Mouse (Mus musculus): ENCODE results near the gene Fabp6. TPM values are rescaled to one million over a fixed set of nuclear protein-coding genes. Genes with fewer than 3 reads are reported as not detected.

Gene Fabp6
- polyA plus RNA-seq, 1 experiment from 2014 or later = not detected

DNA sequence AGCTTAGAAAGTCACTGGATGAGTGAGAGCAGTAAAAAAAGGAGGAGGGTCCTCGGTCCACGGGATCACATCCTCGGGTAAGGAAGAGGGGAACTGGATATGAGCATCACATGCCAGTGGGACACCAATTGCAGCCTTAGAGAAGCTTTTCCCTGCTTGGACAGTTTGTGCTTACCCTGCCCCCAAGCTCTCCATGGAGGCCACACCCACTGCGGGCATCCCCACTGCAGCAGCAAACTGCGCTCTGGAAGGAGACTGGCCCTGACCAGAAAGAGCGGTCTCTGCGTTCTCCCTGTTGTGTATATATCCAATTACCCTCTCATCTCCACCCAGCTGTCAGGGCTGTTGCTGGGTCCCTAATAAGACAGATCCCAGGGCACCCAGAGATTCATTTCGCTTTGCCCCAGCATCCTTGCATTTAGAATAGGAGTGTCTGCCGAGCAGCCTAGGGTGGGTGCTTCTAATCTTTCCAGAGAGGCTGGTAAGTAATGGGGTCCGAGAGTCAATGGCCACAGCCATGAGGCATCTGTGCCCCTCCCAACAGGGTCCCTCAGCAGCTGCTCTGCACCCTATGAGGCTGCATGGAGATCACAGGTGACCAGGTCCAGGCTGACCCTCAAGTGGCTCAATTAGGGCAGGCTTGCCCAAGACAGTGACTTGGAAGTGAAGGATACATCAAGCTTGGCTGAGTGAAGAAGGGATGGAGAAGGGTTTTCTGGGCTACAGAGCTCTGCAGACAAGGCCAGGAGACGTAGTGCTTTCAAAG lies 23.4 kb downstream of the Fabp6 start:
- DNase-seq (ENCODE audit: low spot score) (no peak), ATAC-seq (replicated peaks; ENCODE audit: low FRiP score) (no peak)
- Histone ChIP-seq H3K27ac (ENCODE audit: low read depth, low read length) (no peak overlapping the region), H3K36me3 (ENCODE audit: control insufficient read depth, insufficient read depth, low read length) (no peaks in the 10 kb centered on the region; the same call in 1 of the 2 replicates), H3K4me2 (ENCODE audit: low read depth, low read length, severe bottlenecking) (no peak overlapping the region), H3K4me3 (ENCODE audit: low read depth, low read length) (no peak overlapping the region), H3K4me1 (replicated peaks; ENCODE audit: control insufficient read depth, insufficient read depth, low read length) (peaks cover 14% of the 10 kb centered on the region), H3K9me3 (ENCODE audit: control insufficient read depth, low read length) (no peaks in the 10 kb centered on the region), H3K27me3 (ENCODE audit: control insufficient read depth, insufficient read depth, low read length) (no peaks in the 10 kb centered on the region), H3K9ac (ENCODE audit: low read length) (no peak overlapping the region)
- 40% methylated on average over 11 of the region's 11 CpGs for WGBS

DNA sequence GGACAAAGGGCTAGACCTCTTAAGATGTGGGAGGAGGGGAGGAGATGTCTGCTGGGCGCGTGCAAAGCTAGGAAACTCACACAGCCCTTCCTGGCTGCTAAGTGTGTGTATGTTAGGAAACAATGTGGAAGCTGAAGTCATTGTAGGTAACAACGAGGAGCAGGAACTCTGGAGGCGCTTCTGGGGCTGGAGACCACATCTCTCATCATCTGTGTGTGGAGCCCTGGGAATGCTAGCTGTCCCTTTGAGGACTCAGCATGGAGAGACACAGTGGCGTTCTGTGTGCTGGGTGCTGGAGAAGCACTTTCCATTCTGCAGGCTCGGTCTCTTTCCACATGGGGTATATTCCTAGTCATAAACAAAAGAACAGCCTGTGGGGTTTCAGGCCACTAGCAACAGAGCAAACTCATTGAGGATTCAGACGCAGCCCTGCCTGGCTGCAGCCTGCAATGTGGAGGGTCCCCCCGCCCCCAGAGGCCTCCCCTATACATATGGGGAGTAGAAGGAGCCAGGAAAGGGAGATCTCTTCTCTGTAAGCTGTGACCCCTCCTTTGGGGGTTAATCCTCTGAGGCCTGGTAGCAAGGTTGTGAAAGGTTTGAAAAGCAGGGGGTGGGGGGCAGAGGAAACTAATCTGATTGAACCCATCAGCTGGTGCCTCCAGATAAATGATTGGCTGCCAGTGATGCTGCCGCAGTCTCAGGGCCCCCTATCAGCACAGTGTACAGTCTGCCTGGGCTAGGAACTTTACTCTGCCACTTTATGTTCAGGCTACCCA lies 25.8 kb downstream of the Fabp6 start:
- Histone ChIP-seq H3K27me3 (ENCODE audit: control insufficient read depth, insufficient read depth, low read length) (no peaks in the 10 kb centered on the region), H3K9ac (ENCODE audit: low read length) (peak overlapping the region; percentile 48; the same call in 1 of the 2 replicates), H3K4me3 (ENCODE audit: low read depth, low read length) (no peak overlapping the region), H3K4me1 (replicated peaks; ENCODE audit: control insufficient read depth, insufficient read depth, low read length) (peaks cover 14% of the 10 kb centered on the region), H3K36me3 (ENCODE audit: control insufficient read depth, insufficient read depth, low read length) (no peaks in the 10 kb centered on the region; the same call in 1 of the 2 replicates), H3K9me3 (ENCODE audit: control insufficient read depth, low read length) (no peaks in the 10 kb centered on the region), H3K4me2 (ENCODE audit: low read depth, low read length, severe bottlenecking) (peak overlapping the region; percentile 36), H3K27ac (ENCODE audit: low read depth, low read length) (peak overlapping the region; percentile 91)
- WGBS = 2% methylated on average over 9 of the region's 9 CpGs
- DNase-seq (ENCODE audit: low spot score) (peak; percentile 79), ATAC-seq (replicated peaks; ENCODE audit: low FRiP score) (peak; percentile 93)

DNA sequence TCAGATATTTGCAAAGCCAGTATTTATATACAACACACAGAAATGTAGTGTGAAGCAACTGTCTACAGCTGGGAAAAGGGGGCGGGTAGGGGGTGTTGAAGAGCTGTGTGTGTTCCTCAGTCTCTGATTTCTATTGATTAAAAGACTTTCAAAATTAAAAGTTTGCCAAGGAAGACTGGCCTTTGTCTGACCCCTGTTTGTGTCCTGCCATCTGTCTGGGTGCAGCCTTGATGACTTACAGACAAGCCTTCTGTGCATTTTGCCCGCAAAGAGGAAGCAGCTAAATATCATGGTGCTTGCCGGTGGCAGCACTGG lies 26.3 kb downstream of the Fabp6 start:
- Histone ChIP-seq H3K4me3 (ENCODE audit: low read depth, low read length) (no peak overlapping the region), H3K27me3 (ENCODE audit: control insufficient read depth, insufficient read depth, low read length) (no peaks in the 10 kb centered on the region), H3K9me3 (ENCODE audit: control insufficient read depth, low read length) (no peaks in the 10 kb centered on the region), H3K27ac (ENCODE audit: low read depth, low read length) (peak overlapping the region; percentile 91), H3K4me1 (replicated peaks; ENCODE audit: control insufficient read depth, insufficient read depth, low read length) (peaks cover 14% of the 10 kb centered on the region), H3K9ac (ENCODE audit: low read length) (peak overlapping the region; percentile 48; the same call in 1 of the 2 replicates), H3K36me3 (ENCODE audit: control insufficient read depth, insufficient read depth, low read length) (no peaks in the 10 kb centered on the region; the same call in 1 of the 2 replicates), H3K4me2 (ENCODE audit: low read depth, low read length, severe bottlenecking) (peak overlapping the region; percentile 36)
- ATAC-seq (replicated peaks; ENCODE audit: low FRiP score) (peak; percentile 8), DNase-seq (ENCODE audit: low spot score) (no peak)
- 6% methylated on average over 3 of the region's 3 CpGs for WGBS

DNA sequence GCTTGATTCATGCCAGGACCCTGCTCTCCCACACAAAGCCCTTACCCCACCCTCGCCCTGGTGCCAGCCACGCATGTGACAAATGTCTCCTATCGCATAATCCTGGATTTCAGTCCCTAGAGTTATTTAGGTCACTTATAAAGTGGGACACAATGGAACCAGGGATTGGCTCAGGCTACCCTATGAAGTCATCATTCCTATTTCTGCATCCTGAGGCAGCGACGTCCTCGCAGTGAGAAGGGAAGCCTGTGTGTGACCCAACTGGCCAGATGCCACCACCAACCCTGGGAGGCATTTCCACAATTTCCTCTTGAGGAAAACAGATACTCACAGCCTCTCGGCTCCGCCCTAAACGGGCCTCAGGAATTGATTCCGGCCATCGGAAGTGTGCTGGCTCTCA lies 31.7 kb downstream of the Fabp6 start:
- ATAC-seq (replicated peaks; ENCODE audit: low FRiP score) = no peak
- WGBS = 85% methylated on average over 11 of the region's 11 CpGs
- Histone ChIP-seq H3K9me3 (ENCODE audit: control insufficient read depth, low read length) (no peaks in the 10 kb centered on the region), H3K27ac (ENCODE audit: low read depth, low read length) (no peak overlapping the region; the same call in 1 of the 2 replicates), H3K4me1 (replicated peaks; ENCODE audit: control insufficient read depth, insufficient read depth, low read length) (peaks cover 11% of the 10 kb centered on the region; the same call in 1 of the 2 replicates), H3K4me3 (ENCODE audit: low read depth, low read length) (no peak overlapping the region), H3K27me3 (ENCODE audit: control insufficient read depth, insufficient read depth, low read length) (no peaks in the 10 kb centered on the region), H3K4me2 (ENCODE audit: low read depth, low read length, severe bottlenecking) (no peak overlapping the region), H3K9ac (ENCODE audit: low read length) (no peak overlapping the region), H3K36me3 (ENCODE audit: control insufficient read depth, insufficient read depth, low read length) (no peaks in the 10 kb centered on the region; the same call in 1 of the 2 replicates)
- DNase-seq (ENCODE audit: low spot score) = no peak

DNA sequence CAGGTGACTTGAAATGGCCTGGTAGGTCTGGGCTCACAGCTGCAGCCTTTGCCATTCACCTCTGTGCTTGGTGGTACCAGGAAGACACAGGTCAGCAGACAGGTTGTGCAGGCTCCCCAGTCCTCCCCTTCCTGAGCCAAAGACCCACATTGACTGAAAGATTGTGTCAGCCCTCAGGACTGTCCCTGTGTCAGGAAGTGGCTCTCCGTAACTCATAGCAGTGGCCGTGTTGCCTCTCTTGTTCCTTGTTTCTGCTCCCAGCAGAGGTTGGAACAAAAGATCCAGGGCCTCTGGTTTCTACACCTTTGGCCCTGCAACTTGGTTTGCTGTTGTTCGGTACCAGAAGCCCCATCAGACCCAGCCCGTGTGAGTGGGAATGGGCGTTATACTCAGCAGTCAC lies 32.2 kb downstream of the Fabp6 start:
- no peak for ATAC-seq (replicated peaks; ENCODE audit: low FRiP score)
- Histone ChIP-seq H3K9me3 (ENCODE audit: control insufficient read depth, low read length) (no peaks in the 10 kb centered on the region), H3K27me3 (ENCODE audit: control insufficient read depth, insufficient read depth, low read length) (no peaks in the 10 kb centered on the region), H3K9ac (ENCODE audit: low read length) (no peak overlapping the region), H3K4me1 (replicated peaks; ENCODE audit: control insufficient read depth, insufficient read depth, low read length) (peaks cover 11% of the 10 kb centered on the region; the same call in 1 of the 2 replicates), H3K4me2 (ENCODE audit: low read depth, low read length, severe bottlenecking) (no peak overlapping the region), H3K27ac (ENCODE audit: low read depth, low read length) (no peak overlapping the region; the same call in 1 of the 2 replicates), H3K36me3 (ENCODE audit: control insufficient read depth, insufficient read depth, low read length) (no peaks in the 10 kb centered on the region; the same call in 1 of the 2 replicates), H3K4me3 (ENCODE audit: low read depth, low read length) (no peak overlapping the region)
- 88% methylated on average over 5 of the region's 5 CpGs for WGBS
- no peak for DNase-seq (ENCODE audit: low spot score)

DNA sequence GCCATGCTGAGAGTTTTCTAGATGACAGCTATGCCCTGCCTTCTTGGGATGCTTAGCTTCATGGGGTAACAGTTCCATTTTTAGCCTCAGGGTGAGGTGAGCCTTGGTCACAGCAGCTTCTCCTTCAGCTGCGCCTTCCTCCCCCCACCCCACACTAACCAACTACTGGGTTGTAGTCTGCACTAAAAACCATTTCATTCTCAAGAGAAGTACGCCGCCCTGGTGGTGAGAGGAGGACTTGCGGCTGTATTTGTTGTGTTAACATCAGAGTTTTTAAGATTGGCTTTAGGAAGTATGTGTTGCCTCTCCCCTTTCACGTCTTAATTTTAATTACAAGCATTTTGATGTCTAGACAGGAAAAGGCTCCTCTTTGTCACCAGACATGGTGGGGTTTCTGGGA lies 33.1 kb downstream of the Fabp6 start:
- Histone ChIP-seq H3K9me3 (ENCODE audit: control insufficient read depth, low read length) (no peaks in the 10 kb centered on the region), H3K4me1 (replicated peaks; ENCODE audit: control insufficient read depth, insufficient read depth, low read length) (peaks cover 11% of the 10 kb centered on the region; the same call in 1 of the 2 replicates), H3K27me3 (ENCODE audit: control insufficient read depth, insufficient read depth, low read length) (no peaks in the 10 kb centered on the region), H3K4me2 (ENCODE audit: low read depth, low read length, severe bottlenecking) (no peak overlapping the region), H3K4me3 (ENCODE audit: low read depth, low read length) (no peak overlapping the region), H3K27ac (ENCODE audit: low read depth, low read length) (no peak overlapping the region), H3K9ac (ENCODE audit: low read length) (no peak overlapping the region), H3K36me3 (ENCODE audit: control insufficient read depth, insufficient read depth, low read length) (no peaks in the 10 kb centered on the region)
- ATAC-seq (replicated peaks; ENCODE audit: low FRiP score) = no peak
- 65% methylated on average over 5 of the region's 5 CpGs for WGBS
- DNase-seq (ENCODE audit: low spot score) = no peak

DNA sequence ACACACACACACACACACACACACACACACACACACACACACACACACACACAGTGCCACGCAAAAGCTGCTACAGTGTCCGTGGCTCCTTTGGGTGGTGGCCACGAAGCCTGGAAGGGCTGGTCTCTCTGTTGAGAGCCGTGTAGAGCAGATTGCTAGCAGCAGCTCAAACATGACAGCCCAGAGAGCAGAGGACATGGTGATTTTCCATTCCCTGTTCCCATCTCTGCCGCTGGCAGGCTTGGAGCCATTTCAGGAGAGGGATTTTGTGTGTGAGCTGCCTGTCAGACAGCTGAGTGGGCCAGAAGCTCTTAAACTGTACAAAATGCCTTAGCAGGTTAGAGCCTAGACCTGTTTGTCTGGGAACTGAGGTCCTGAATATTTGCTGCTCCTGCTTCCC lies 34.6 kb downstream of the Fabp6 start:
- Histone ChIP-seq H3K27ac (ENCODE audit: low read depth, low read length) (no peak overlapping the region), H3K4me2 (ENCODE audit: low read depth, low read length, severe bottlenecking) (no peak overlapping the region), H3K27me3 (ENCODE audit: control insufficient read depth, insufficient read depth, low read length) (no peaks in the 10 kb centered on the region), H3K9me3 (ENCODE audit: control insufficient read depth, low read length) (no peaks in the 10 kb centered on the region), H3K4me3 (ENCODE audit: low read depth, low read length) (no peak overlapping the region), H3K9ac (ENCODE audit: low read length) (no peak overlapping the region), H3K36me3 (ENCODE audit: control insufficient read depth, insufficient read depth, low read length) (no peaks in the 10 kb centered on the region), H3K4me1 (replicated peaks; ENCODE audit: control insufficient read depth, insufficient read depth, low read length) (peaks cover 11% of the 10 kb centered on the region; the same call in 1 of the 2 replicates)
- DNase-seq (ENCODE audit: low spot score) (no peak), ATAC-seq (replicated peaks; ENCODE audit: low FRiP score) (no peak)
- 68% methylated on average over 5 of the region's 5 CpGs for WGBS

DNA sequence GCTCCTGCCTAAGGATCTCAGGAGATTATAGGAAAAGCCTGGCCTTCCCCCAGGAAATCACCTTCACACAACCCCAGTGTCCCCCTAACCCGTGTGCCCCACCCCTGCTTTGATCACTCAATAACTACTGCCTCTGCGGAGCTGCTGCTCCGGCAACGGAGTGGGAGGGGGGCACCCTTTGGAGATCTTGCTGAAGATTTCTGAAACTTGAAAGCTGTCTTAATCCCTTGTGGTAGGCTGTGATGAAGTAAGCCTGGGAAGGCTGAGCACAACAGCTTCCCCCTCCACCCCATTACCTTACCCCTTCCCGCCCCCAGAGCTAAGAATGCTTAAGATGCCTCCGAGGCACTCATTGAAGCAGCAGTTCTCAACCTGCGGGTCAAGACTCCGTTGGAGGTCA lies 35.5 kb downstream of the Fabp6 start:
- Histone ChIP-seq H3K36me3 (ENCODE audit: control insufficient read depth, insufficient read depth, low read length) (no peaks in the 10 kb centered on the region), H3K4me2 (ENCODE audit: low read depth, low read length, severe bottlenecking) (no peak overlapping the region), H3K27ac (ENCODE audit: low read depth, low read length) (peak overlapping the region; percentile 54; the same call in 1 of the 2 replicates), H3K9me3 (ENCODE audit: control insufficient read depth, low read length) (no peaks in the 10 kb centered on the region), H3K9ac (ENCODE audit: low read length) (no peak overlapping the region), H3K4me3 (ENCODE audit: low read depth, low read length) (no peak overlapping the region), H3K27me3 (ENCODE audit: control insufficient read depth, insufficient read depth, low read length) (no peaks in the 10 kb centered on the region), H3K4me1 (replicated peaks; ENCODE audit: control insufficient read depth, insufficient read depth, low read length) (peaks cover 11% of the 10 kb centered on the region; the same call in 1 of the 2 replicates)
- WGBS = 2% methylated on average over 8 of the region's 8 CpGs
- ATAC-seq (replicated peaks; ENCODE audit: low FRiP score) (peak; percentile 67), DNase-seq (ENCODE audit: low spot score) (peak; percentile 67)

Data from forebrain, embryonic 11.5 days (tissue).